Mouse (Mus musculus) c-Kit-positive CD71-negative TER-119-negative erythroid progenitor cells, embryonic 14.5 days (primary cell): ENCODE measurements around the gene Slc25a38.

Experiments used
- DNase-seq: peaks from one replicate; pipeline ENCODE4 v3.0.0-alpha.2; 2013; ENCODE audit warnings: low read depth

Slc25a38 gene

DNA sequence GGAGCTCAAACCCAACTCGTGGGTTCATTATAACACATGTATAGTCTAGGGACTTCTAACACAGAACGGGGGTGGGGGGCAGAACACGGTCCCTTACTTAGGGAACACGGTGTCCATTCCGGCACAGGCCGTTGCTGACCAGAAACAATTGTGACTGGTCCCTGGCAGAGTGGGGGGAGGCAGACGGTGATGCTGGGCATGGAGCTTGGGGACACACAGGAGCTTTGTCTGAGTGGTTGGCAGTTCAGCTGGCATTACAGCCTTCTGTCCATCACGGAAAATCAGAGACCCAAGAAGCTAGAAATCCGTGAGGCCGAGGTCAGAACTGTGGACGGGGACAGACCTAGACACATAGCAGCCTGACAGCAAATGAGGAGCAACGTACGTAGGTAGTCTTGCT, 34.3 kb downstream of the Slc25a38 start:
- DNase-seq: no peak

DNA sequence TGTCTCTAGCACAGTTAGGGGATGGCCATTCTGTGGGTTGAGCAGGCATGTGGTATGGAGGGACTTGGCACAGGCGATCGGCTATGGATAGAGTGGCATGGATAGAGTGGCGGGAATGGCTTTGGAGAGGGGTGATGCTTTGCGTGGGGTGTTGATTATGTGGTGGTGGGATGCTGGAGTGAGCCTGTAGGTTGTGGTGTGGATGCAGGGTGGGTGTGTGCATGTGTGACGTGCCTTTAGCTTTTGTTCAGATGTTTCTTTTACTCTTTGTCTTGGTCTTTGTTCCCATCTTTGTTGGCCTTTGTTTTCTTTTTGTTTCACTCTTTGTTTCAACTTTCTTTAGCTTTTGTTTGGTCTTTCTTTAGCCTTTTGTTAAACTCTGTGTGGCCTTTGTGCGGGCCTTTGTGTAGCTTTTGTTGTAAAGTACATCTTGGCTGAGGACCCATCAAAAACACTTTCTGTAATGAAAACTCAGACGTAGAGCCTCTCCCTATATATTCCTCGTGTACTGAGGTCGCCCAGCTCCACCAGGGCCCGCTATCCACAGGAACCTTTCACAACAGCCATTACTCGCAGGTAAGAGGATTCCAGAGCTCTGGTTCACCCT, 39.2 kb downstream of the Slc25a38 start, which contains the start of gene Mobp:
Gene Mobp, plus strand, starts transcription at position 486 of the 607 bp plus-strand sequence.
- no peak for DNase-seq

DNA sequence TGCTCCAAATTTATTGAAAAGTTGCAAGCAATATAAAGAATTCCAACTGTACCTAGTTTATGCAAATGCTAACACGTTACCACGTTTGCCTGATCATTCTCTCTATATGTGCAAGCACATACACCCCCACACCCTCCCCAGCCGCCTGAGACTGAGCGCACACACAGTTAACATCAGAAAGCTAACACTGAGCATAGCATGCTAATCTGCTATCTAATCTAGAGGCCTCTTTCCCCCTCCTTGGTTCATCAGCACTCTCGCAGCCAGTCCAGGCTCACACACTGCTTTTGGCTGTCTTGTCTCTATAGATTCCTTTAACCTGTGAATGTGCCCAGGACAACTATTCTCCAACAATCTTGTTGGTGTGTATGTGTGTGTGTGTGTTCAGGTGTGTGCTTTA, 41.0 kb downstream of the Slc25a38 start:
- no peak for DNase-seq

DNA sequence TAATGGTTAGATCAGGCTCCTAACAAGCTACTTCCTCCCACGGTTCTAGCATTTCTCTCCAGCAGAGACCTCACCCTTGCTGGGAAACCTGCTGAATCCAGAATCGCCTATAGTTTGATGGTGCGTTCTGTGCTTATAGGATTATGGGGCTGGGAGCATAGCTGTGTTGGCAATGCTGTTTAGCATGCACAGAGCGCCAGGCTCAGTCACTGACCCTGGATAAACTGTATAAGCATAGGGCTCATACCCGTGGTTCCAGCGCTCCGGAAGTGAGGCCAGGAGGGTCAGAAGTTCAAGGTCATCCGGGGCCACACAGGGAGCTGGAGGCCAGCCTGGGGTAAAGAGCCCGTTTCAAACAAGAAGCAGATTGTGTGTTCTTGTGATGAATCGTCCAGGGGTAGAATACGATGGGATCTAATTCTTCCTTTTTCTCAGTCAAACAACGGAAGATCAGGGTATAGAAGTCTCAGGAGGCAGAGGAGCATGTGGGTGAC, 41.8 kb downstream of the Slc25a38 start:
- DNase-seq: no peak

DNA sequence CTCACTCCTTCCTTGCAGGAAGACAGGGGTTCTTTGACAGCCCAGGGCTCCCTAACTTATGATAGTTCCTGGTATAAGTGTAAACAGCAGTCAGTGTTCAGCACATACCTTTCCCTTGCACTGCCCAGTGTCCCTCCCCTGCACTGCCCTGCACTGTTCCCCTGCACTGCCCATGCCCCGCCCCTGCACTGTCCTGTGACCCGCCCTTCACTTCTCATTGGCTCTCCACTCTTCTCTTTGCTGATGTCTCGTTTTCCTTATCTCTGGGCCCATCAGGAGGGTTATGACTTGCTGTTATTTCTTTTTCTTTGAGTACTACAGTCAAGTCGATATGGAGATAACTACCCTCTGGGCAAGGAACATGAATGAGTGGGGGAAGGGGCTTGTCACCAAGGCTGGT, 47.9 kb downstream of the Slc25a38 start:
- DNase-seq: no peak

DNA sequence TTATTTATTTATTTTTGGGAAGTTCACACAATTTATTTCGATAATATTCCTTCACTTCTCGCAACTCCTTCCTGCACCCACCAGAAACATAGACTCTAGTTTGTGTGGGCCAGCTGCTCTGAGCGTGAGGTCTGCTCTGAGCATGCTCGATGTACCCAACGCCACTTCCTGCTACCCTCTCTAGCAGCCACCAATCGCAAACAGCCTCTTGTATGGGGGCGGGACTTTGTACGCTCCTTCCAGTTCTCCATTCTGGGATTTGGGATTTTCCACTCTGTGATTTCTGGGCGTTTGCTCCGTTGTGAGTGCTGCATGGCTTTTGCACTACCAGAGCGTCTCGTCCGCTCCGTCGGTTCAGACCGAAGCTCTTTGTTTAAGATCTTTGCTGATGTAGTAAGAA, 53.7 kb downstream of the Slc25a38 start:
- DNase-seq: no peak

DNA sequence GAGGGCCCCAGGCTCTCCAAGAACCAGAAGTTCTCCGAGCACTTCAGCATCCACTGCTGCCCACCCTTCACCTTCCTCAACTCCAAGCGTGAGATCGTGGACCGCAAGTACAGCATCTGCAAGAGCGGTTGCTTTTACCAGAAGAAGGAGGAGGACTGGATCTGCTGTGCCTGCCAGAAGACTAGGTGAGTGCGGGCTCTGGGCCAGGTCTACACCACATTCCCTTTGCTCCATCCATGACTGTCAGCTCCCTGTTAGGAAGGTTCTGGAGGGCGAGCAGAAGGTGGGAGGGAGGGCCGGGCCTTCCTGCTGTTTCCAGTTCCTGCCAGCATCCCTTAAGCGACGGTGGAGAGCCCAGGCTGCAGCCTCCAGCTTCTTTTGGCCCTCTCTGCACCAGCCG, 57.7 kb downstream of the Slc25a38 start:
- DNase-seq: no peak

DNA sequence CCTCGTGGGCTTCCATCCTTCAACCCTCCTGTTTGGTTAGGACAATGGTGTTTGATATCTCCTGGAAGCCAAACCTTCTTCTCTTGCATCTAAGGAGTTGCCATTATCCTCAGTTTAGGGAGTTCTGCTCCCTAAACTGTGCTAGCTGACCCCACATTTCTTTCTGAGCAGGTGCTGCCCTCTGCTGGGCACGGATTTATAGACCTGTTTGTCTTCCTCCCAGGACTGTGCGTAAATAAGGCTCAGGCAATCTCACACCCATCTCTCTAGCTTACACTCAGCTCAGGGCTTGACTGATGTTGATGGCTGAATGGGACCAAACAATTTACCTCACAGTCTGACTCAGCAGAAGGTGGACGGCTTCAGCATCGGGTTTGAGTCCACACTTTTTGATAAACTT, 61.1 kb downstream of the Slc25a38 start:
- DNase-seq: peak; percentile 48
